Mouse (Mus musculus) forebrain, embryonic 14.5 days (tissue): ENCODE measurements around the gene Nploc4. TPM values are rescaled to one million over a fixed set of nuclear protein-coding genes. Genes with fewer than 3 reads are reported as not detected.

Source experiments
- ATAC-seq: fragments of 200-750 bp; cut with Nextera tagmentation; 2 replicates; pipeline ENCODE4 v1.8.0; 2017; ENCODE audit warnings: mild to moderate bottlenecking, moderate library complexity
- DNase-seq: peaks from one replicate; pipeline ENCODE4 v3.0.0-alpha.2; 2015; ENCODE audit warnings: low spot score
- H3K27ac ChIP-seq: fragments of 300-500 bp; sonication (generic); 2 replicates; pipeline ENCODE4 v1.5.1; 2014; ENCODE audit warnings: low read depth, mild to moderate bottlenecking, control low read depth, low read length, moderate library complexity
- H3K27me3 ChIP-seq: fragments of 300-500 bp; sonication (generic); replicated peaks from 2 replicates; pipeline ENCODE4 v1.6.1; 2014; ENCODE audit warnings: low read length, control low read depth, mixed read lengths; ENCODE audit not compliant: control insufficient read depth, insufficient read depth
- H3K36me3 ChIP-seq: fragments of 300-500 bp; sonication (generic); 2 replicates; pipeline ENCODE4 v1.6.1; 2014; ENCODE audit warnings: low read length, control low read depth; ENCODE audit not compliant: control insufficient read depth, insufficient read depth
- H3K4me1 ChIP-seq: fragments of 300-500 bp; sonication (generic); 2 replicates; pipeline ENCODE4 v1.6.1; 2014; ENCODE audit warnings: antibody characterized with exemption, low read length, control low read depth; ENCODE audit not compliant: control insufficient read depth, insufficient read depth
- H3K4me2 ChIP-seq: fragments of 300-500 bp; sonication (generic); 2 replicates; pipeline ENCODE4 v1.6.1; 2014; ENCODE audit warnings: mild to moderate bottlenecking, control low read depth, low read length
- H3K4me3 ChIP-seq: fragments of 300-500 bp; sonication (generic); 2 replicates; pipeline ENCODE4 v1.5.1; 2014; ENCODE audit warnings: low read depth, low read length, control low read depth
- H3K9ac ChIP-seq: fragments of 300-500 bp; sonication (generic); 2 replicates; pipeline ENCODE4 v1.6.1; 2014; ENCODE audit warnings: mild to moderate bottlenecking, low read length, control low read depth, moderate library complexity
- H3K9me3 ChIP-seq: fragments of 300-500 bp; sonication (generic); replicated peaks from 2 replicates; pipeline ENCODE4 v1.6.1; 2016; ENCODE audit warnings: low read length, control low read depth, mixed read lengths; ENCODE audit not compliant: control insufficient read depth
- WGBS: fragments of 180-500 bp; shearing (Covaris S2); extraction: QIAGEN DNeasy Blood & Tissue Kit; methylation state at CpG from one replicate; pipeline ENCODE4 v1.1.7; 2014; 5-methylcytosine and 5-hydroxymethylcytosine counted together
- polyA plus RNA-seq: library from polyadenylated mRNA; unstranded; fragments of >200 nt; fragmentation: Nextera tagmentation; extraction: Ambion mirVana; gene quantifications from 2 replicates; pipeline ENCODE4 v1.2.1, GENCODE M21; 2014

The Nploc4 gene
- polyA plus RNA-seq, 1 experiment from 2014 or later = 29.9 TPM

- Histone ChIP-seq H3K27me3 (no peaks in the 10 kb centered on the region), H3K36me3 (0 out of 2 replicates have a peak, but pooled peaks cover 2% of the 10 kb centered on the region), H3K9ac (no peak overlapping the region), H3K4me1 (no peaks in the 10 kb centered on the region), H3K9me3 (no peaks in the 10 kb centered on the region), H3K4me3 (no peak overlapping the region), H3K27ac (no peak overlapping the region), H3K4me2 (no peak overlapping the region)
- DNase-seq = no peak
- 66% methylated on average over 3 of the region's 3 CpGs for WGBS
- ATAC-seq = no peak
Measured at GRCm38 (mm10) chr11:120452246-120452645, 14.7 kb upstream of the Nploc4 start.

- no peaks in the 10 kb centered on the region for H3K4me1 ChIP-seq
- ATAC-seq (no peak), DNase-seq (no peak)
- no peak overlapping the region for H3K4me2 ChIP-seq
- H3K27me3 ChIP-seq = no peaks in the 10 kb centered on the region
- H3K36me3 ChIP-seq = no peaks in the 10 kb centered on the region
- no peak overlapping the region for H3K4me3 ChIP-seq
- H3K9ac ChIP-seq = no peak overlapping the region
- WGBS = 79% methylated on average over 7 of the region's 7 CpGs
- H3K9me3 ChIP-seq = no peaks in the 10 kb centered on the region
- no peak overlapping the region for H3K27ac ChIP-seq
Measured at GRCm38 (mm10) chr11:120447179-120447578, 9.7 kb upstream of the Nploc4 start.

- DNase-seq = no peak
- Histone ChIP-seq H3K4me2 (no peak overlapping the region), H3K27me3 (no peaks in the 10 kb centered on the region), H3K4me3 (no peak overlapping the region), H3K4me1 (no peaks in the 10 kb centered on the region), H3K9me3 (no peaks in the 10 kb centered on the region), H3K27ac (no peak overlapping the region), H3K9ac (no peak overlapping the region), H3K36me3 (no peaks in the 10 kb centered on the region)
- WGBS = 70% methylated on average over 3 of the region's 3 CpGs
- no peak for ATAC-seq
Measured at GRCm38 (mm10) chr11:120445475-120445874, 8.0 kb upstream of the Nploc4 start.

GRCm38 (mm10) chr11:120444106-120444505 is 6.6 kb upstream of the Nploc4 start:
- 84% methylated on average over 6 of the region's 6 CpGs for WGBS
- Histone ChIP-seq H3K4me1 (no peaks in the 10 kb centered on the region), H3K4me3 (no peak overlapping the region), H3K27me3 (no peaks in the 10 kb centered on the region), H3K27ac (no peak overlapping the region), H3K36me3 (no peaks in the 10 kb centered on the region), H3K4me2 (no peak overlapping the region), H3K9me3 (no peaks in the 10 kb centered on the region), H3K9ac (no peak overlapping the region)
- DNase-seq (no peak), ATAC-seq (no peak)

- 77% methylated on average over 3 of the region's 3 CpGs for WGBS
- ATAC-seq (no peak), DNase-seq (no peak)
- H3K4me2 ChIP-seq = no peak overlapping the region
- H3K9me3 ChIP-seq = no peaks in the 10 kb centered on the region
- no peaks in the 10 kb centered on the region for H3K36me3 ChIP-seq
- H3K4me3 ChIP-seq = no peak overlapping the region
- H3K27me3 ChIP-seq = no peaks in the 10 kb centered on the region
- H3K9ac ChIP-seq = no peak overlapping the region
- no peaks in the 10 kb centered on the region for H3K4me1 ChIP-seq
- H3K27ac ChIP-seq = no peak overlapping the region
Measured at GRCm38 (mm10) chr11:120442765-120443280, 5.3 kb upstream of the Nploc4 start.

GRCm38 (mm10) chr11:120442344-120442743 is 4.8 kb upstream of the Nploc4 start, which contains the start of gene Tspan10:
TSS of gene Tspan10 (plus strand) at chr11:120442644.
- H3K36me3 ChIP-seq = no peaks in the 10 kb centered on the region
- no peak within 1 kb of the TSS for H3K9ac ChIP-seq
- no peaks in the 10 kb centered on the region for H3K4me1 ChIP-seq
- no peaks in the 10 kb centered on the region for H3K27me3 ChIP-seq
- no peak within 1 kb of the TSS for H3K4me3 ChIP-seq
- H3K9me3 ChIP-seq = no peaks in the 10 kb centered on the region
- no peak within 1 kb of the TSS for H3K27ac ChIP-seq
- no peak for ATAC-seq
- 86% methylated on average over 3 of the region's 3 CpGs for WGBS
- no peak for DNase-seq
- H3K4me2 ChIP-seq = no peak within 1 kb of the TSS

GRCm38 (mm10) chr11:120437857-120438385 is 413 bp upstream of the Nploc4 start:
- no peaks in the 10 kb centered on the region for H3K9me3 ChIP-seq
- H3K9ac ChIP-seq = peak overlapping the region; percentile 97; the same call in 1 of the 2 replicates
- DNase-seq (peak; percentile 23), ATAC-seq (no peak)
- H3K4me3 ChIP-seq = peak overlapping the region; percentile 90
- 28% methylated on average over 12 of the region's 12 CpGs for WGBS
- H3K4me1 ChIP-seq = peaks cover 11% of the 10 kb centered on the region
- peaks cover 20% of the 10 kb centered on the region for H3K36me3 ChIP-seq
- H3K27ac ChIP-seq = 0 out of 2 replicates have a peak overlapping the region, but pooled peaks have one; percentile 58
- H3K4me2 ChIP-seq = peak overlapping the region; percentile 87
- H3K27me3 ChIP-seq = no peaks in the 10 kb centered on the region

- ATAC-seq (no peak), DNase-seq (no peak)
- Histone ChIP-seq H3K36me3 (peaks cover 77% of the 10 kb centered on the region), H3K4me2 (no peak overlapping the region), H3K9me3 (no peaks in the 10 kb centered on the region), H3K4me1 (no peaks in the 10 kb centered on the region), H3K9ac (no peak overlapping the region), H3K27ac (no peak overlapping the region), H3K27me3 (no peaks in the 10 kb centered on the region), H3K4me3 (no peak overlapping the region)
- 88% methylated on average over 3 of the region's 3 CpGs for WGBS
Measured at GRCm38 (mm10) chr11:120426727-120427126, 10.8 kb downstream of the Nploc4 start.

GRCm38 (mm10) chr11:120423569-120424295 is 13.8 kb downstream of the Nploc4 start:
- H3K27me3 ChIP-seq = no peaks in the 10 kb centered on the region
- peak; percentile 83 for DNase-seq
- no peaks in the 10 kb centered on the region for H3K4me1 ChIP-seq
- peaks cover 82% of the 10 kb centered on the region for H3K36me3 ChIP-seq
- no peak for ATAC-seq
- H3K27ac ChIP-seq = no peak overlapping the region
- 76% methylated on average over 9 of the region's 9 CpGs for WGBS
- H3K4me2 ChIP-seq = no peak overlapping the region
- no peak overlapping the region for H3K9ac ChIP-seq
- no peaks in the 10 kb centered on the region for H3K9me3 ChIP-seq
- H3K4me3 ChIP-seq = no peak overlapping the region
